Mouse (Mus musculus): ENCODE data around the gene Pnma1.

Pnma1 gene

DNA sequence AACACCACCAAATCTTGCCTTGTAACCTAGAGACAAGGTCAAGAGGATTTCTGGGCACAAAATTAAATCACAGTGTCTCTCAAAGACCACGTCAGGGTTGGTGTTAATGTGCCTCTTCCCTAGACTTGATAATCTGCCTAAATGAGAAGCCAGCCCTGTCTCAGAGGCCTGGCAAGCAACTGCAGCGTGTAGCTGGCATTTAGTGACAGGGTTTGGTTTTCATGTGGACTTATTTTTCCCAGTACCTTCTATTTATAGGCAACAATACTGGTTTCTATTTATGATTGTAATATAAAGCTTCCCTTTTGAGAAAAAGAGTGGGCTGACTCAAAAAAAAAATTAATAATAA lies 7.2 kb upstream of the Pnma1 start:
- in situ Hi-C loops (cut with MboI, MseI): no loop called here

DNA sequence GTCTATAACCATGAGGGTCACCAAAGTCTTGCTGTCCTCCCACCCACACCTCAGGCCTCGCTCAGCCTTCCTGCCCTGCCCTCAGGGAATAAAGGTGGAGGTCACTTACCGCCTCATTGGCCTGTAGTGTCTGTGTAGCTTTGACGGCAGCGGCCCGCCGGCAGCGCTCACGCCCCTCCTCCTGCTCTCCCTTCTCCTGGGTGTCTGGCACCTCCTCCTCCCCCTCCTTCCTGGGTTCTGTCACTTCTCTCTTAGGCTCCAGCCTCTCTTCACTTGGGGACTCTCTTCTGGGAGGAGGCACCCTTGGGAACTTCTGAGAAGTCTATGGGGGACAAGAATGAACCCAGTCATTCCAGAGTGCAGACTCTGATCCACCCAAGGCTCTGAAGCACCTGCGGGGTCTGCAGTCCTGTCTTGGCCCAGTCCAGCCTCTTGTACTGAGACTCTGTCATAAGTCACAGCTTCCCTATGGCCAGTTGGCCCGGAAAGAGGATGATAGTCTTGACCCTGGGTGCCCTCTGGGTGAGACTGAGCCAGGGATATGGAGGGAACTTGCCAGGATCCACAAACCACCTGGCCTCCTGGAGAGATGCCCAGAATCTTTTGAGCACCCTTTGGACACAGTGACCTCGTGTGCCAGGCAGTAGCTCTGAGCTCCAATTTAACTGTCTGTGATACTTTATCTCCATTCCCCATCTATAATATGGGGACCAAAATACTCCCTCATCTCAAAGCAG lies 6.7 kb upstream of the Pnma1 start:
- in situ Hi-C loops (cut with MboI, MseI): no loop called here

DNA sequence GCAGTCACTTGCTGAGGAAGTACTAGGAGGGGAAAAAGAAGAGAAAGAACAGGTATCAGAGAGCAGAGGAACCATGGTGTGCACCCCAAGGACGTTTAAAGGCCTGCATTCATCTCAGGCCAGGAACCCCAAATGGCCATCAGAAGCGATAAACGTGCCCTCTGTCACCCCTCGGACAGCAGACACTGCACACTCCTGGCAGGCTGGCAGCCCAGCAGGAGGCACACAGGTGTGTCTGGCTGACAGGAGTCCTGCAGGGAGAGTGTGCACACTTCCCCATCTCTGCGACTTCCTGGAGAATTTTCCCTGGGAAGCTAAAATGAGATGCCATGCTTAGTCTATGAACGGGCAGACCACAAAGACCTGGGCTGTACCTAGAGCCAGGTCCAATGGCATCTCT lies 5.1 kb upstream of the Pnma1 start:
- in situ Hi-C loops (cut with MboI, MseI): no loop called here

DNA sequence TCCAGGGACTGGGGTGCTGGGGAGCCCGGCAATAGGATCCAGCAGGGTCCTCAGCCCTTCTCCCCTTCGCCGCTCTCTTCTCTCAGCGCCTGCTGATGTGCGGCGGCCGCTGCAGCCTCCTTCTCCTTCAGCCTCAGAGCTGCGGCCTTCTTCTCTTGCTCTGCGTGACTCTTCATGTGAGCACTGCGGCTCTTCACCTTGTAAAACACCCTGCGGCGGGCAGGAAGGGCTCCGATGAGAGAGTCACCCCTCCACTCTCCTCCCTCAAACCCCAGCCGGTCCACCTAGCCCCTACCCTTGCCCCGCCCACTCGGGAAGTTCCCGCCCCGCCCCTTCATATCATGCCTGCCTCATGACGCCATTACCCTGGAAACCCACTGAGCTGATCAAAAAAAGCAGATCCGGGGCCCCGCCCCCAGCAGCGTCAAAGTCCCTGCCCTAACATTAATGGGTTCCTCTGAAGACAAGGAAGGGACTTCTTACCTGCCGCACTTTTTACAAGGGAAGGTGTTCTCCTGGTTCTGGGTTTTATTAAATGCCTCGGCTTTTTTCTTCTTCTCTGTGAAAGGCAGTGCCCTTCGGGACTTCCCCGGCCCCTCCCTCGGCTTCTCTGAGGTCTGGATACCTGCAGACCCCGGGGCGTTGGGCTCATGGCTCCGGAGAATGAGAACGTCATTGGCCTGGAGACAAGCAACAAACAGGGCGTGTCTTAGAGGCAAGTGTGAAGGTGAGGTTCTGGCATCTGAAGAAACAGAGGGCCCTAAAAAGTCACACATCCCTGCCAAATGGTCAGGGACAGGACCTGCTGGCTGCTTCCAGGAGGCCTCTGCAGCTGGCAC lies 4.3 kb upstream of the Pnma1 start:
- in situ Hi-C loops (cut with MboI, MseI): no loop called here

DNA sequence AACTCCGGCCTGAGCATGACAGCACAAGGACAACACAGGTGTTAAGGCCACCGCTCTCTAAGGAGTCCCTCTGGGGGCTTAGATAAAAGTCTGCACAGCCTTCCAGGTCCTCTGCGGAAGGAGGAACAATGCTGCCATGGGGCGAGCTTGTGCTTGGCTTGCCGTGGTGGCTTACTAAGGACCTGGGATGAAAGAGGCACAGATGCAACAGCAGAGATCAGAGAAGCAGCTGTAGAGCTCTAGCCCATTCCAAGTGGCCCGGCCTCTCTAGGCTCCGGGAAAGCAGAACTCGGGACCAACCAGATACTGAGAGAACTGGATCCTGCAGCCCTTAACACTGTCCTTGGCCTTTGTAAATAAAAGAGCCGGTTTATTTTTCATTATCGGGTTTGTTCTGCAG lies 3.6 kb upstream of the Pnma1 start:
- in situ Hi-C loops (cut with MboI, MseI): no loop called here

- in situ Hi-C loops (cut with MboI, MseI): no loop called here
Measured at GRCm38 (mm10) chr12:84150976-84151375, 2.7 kb upstream of the Pnma1 start.

DNA sequence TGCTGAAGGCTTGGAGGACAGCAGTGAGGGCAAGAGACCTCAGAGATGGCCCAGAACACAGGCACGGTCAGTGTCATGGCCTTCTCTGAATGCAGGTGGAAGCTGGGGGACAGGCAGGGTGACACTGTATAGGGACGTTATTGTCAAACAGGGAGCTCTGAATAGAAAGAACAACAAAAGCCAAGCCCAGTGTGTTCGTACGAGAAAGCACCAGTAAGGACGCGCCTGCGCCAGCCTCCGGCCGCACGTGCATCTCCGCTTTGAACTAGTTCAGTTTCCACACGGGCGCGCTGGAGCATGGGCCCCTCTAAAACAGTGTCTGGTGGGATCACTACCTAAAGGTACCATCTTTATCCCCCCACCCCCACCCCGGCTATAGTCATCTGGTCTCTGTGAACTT lies 1.7 kb upstream of the Pnma1 start:
- in situ Hi-C loops (cut with MboI, MseI): no loop called here

DNA sequence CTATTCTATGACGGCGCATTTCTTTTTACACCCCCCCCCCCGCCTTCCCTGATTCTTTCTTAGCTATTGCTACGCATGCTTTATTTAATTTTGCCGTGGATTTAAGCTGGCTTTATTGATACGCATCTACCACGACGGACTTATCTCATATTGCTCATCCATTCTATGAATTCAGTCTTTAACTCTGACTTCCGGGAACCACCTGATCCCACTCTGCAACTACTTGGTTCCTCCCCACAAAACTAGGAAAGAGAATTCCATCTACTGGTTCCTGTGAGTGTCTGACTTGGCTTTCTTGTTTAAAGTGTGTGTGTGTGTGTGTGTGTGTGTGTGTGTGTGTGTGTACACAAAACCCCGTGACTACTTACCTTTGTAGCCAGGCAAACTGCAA lies 328 bp upstream of the Pnma1 start:
- in situ Hi-C loops (cut with MboI, MseI): no loop called here

DNA sequence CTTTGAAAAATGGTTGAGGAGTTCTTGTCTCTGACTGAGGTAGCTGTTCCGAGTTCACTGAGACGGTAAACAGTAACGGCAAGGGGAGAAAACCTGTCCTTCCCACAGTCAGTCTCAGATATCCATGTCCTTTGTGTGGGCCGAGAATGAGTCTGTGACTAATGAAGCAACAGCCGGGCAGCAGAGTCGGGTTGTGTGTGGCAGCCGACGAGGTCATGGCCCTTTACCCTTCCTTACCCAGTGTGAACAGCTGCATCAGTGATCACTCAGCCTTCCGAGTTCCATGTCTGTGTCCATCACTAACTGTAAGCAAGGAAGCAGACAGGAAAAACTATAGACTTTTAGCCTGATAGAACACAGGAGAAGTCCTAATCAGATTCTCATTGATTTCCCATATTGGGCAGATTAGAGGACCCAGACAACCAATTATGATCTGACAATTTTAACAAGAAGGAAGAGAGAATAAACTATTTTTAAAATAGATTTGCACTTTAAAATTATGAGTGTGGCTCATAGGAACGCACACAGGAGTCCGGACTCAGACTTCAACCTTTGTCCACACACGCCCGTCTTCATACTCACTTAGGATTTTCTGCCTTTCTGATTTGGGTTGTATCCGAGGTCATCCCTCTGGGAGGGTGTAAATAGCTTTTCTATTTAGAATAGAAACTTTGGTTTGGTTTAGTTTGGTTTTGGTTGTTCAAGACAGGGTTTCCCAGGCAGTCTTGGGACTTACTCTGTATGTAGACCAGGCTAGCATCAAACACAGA lies 5.8 kb downstream of the Pnma1 start:
- in situ Hi-C loops (cut with MboI, MseI): no loop called here

- in situ Hi-C loops (cut with MboI, MseI): no loop called here
Measured at GRCm38 (mm10) chr12:84141271-84141670, 7.0 kb downstream of the Pnma1 start.

DNA sequence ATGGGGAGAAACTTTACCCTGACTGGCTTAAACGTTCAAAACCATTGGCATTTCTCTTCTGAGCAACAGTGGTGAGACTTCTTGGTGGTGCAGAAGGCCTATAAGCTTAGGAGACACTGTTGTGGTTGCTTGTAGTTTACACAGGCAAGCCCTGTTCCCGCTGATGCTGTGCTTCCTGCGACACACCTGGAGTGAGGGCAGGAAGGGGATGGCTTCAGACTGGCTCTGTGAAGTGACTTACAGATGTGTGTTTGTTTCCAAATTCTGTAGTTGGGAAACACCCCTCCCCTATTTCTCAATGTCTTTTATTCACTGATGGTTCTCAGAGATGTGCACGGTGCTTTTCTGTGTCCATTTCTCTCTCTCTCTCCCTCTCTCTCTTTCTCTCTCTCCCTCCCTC lies 8.2 kb downstream of the Pnma1 start:
- in situ Hi-C loops (cut with MboI, MseI): no loop called here

GRCm38 (mm10) chr12:84137131-84137530 lies 11.2 kb downstream of the Pnma1 start:
- in situ Hi-C loops (cut with MboI, MseI): loop anchor here in 1 of 2 experiments (10.0 kb wide), 1 partner anchor 62 kb away; no protein-coding TSS in a partner anchor

DNA sequence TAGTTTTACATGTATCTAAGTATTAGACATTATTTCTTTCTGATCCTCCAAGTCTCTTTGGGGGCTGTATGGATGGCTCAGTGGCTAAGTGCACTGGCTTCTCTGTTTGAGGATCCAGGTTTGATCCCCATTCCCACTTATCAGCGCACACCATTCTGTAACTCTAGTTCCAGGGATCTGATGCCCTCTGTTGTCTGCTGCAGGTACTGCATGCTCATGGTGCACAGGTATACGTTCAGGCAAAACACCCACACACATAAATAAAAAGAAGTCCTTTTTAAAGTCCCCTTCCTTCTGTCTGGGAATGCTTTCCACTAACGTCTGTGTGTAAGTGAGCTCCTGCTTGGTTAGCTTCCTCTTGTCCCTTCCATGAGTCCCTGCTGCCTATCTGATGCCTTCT lies 16.0 kb downstream of the Pnma1 start:
- in situ Hi-C loops (cut with MboI, MseI): loop anchor here in 1 of 2 experiments (10.0 kb wide), 1 partner anchor 57 kb away; no protein-coding TSS in a partner anchor

DNA sequence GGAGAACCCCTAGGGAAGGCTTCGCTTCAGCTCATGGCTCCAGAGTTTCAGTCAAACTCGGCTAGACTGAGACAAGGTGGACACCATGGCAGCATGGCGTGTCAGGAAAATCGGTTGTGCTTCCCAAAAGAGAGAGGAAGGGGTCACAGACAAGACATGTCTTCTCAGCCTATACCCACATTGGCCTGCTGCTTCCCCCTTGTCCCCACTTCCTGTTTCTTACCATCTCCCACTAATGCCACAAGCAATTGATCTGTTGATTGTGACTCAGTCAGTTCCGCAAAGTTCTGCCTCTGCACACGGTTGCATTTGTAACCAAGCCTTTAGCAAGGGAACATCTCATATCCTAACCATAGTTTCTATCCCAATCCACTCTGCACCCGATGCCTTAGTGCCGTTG lies 18.4 kb downstream of the Pnma1 start:
- in situ Hi-C loops (cut with MboI, MseI): loop anchor here in 1 of 2 experiments (10.0 kb wide), 1 partner anchor 55 kb away; no protein-coding TSS in a partner anchor

DNA sequence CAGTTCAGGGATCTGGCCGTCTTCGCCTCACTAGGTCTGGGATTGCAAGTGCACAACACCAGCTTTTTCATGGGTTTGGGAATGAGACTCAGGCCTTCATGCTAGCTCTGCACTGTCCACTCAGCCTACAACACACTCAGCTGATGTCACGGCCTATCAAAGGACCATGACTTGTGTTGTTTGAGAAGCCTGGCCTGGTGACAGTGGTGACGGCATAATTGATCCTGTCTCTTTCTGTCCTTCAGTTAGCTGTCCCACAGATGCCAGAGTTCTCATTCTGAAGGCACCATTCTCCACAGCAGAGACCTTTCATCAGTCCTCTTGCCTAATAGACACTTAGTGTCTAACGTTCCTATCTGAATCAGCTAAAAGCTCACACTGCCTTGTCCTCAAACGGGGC lies 19.7 kb downstream of the Pnma1 start:
- in situ Hi-C loops (cut with MboI, MseI): no loop called here

GRCm38 (mm10) chr12:84126899-84127298 lies 21.4 kb downstream of the Pnma1 start:
- in situ Hi-C loops (cut with MboI, MseI): no loop called here

DNA sequence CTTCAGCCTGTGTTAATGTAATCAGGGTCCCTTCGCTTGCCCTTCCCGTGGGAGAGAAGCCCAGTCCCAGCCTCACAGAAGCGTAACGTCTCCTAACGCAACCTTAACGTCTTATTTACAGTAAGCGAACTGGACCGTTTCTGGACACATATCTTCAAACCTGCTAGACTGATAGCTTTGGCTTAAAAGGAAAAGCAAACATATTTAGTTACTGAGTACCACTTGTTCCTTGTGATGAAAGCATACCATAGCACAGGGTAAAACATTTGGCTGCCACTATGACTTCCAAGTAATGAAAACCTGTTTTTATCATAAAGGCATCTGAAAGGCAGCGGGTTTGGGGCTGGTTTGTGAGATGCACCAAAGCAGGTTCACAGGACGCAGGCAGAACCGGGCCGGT lies 22.4 kb downstream of the Pnma1 start:
- in situ Hi-C loops (cut with MboI, MseI): no loop called here

- in situ Hi-C loops (cut with MboI, MseI): no loop called here
Measured at GRCm38 (mm10) chr12:84119584-84119983, 28.7 kb downstream of the Pnma1 start.

GRCm38 (mm10) chr12:84114153-84114994 lies 33.9 kb downstream of the Pnma1 start, which contains the start of gene Dnal1:
Gene Dnal1, plus strand, starts transcription at chr12:84114366.
- in situ Hi-C loops (cut with MboI, MseI): no loop called here

DNA sequence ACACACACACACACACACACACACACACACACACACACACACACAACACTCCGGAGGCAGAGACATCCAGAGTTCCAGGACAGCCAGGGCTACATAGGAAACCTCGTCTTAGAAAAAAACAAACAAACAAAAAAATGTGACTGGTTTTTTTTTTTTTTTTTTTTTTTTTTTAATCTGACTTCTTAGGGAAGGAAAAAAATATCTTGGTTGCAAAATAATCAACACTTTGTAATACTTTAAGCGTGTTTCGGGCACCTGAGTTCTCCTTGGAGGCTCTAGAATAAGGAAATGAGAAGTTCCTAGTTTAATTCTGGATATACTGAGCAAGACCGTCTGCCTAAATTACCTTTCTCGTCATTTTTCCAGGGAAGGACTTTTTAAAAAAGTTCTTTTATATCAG lies 34.6 kb downstream of the Pnma1 start:
- in situ Hi-C loops (cut with MboI, MseI): no loop called here

GRCm38 (mm10) chr12:84110814-84111213 lies 37.5 kb downstream of the Pnma1 start:
- in situ Hi-C loops (cut with MboI, MseI): no loop called here
